Mouse (Mus musculus): ENCODE results near the gene Ttll10. TPM values are rescaled to one million over a fixed set of nuclear protein-coding genes. Genes with fewer than 3 reads are reported as not detected.
A peak's percentile ranks its signal among the peaks of the same experiment; 100 is the strongest.

Ttll10 gene
- polyA plus RNA-seq, 1 experiment from 2014 or later, result not detected

GRCm38 (mm10) chr4:156063861-156064509 is 4.8 kb upstream of the Ttll10 start:
- no peak for ATAC-seq (replicated peaks)

DNA sequence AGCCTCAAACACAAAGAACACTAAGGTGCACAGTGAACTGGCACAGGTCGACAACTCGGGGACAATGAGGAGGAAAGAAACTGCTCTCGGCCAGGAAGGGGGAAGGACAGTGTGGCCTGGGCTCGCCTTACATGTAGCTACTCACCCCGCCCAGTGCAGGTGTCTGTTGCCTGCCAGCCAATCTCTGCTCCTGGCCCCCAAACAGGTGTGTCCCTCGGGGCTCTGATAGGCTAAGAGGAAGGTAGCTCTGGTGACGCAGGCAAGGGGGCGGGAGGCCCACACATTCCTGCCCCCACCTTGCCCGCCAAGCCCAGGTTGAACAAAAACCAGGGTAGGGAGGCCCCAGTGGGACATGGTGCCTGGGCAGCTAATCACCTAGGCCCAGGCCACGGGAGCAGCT is 499 bp upstream of the Ttll10 start:
- 55% methylated on average over 10 of the region's 10 CpGs for WGBS
- Histone ChIP-seq H3K27ac (replicated peaks) (no peak overlapping the region), H3K27me3 (no peaks in the 10 kb centered on the region), H3K36me3 (no peaks in the 10 kb centered on the region), H3K9ac (replicated peaks) (no peak overlapping the region), H3K4me1 (no peaks in the 10 kb centered on the region), H3K4me3 (no peak overlapping the region), H3K9me3 (no peaks in the 10 kb centered on the region), H3K4me2 (replicated peaks) (no peak overlapping the region)
- ATAC-seq (replicated peaks), result no peak

More at GRCm38 (mm10) chr4:156063861-156064509, 4.8 kb upstream of the Ttll10 start:
- WGBS, result 5% methylated on average over 4 of the region's 4 CpGs
- Histone ChIP-seq H3K4me3 (no peak overlapping the region), H3K36me3 (no peaks in the 10 kb centered on the region), H3K9me3 (no peaks in the 10 kb centered on the region), H3K27ac (replicated peaks) (no peak overlapping the region), H3K4me1 (no peaks in the 10 kb centered on the region), H3K27me3 (no peaks in the 10 kb centered on the region), H3K9ac (replicated peaks) (no peak overlapping the region), H3K4me2 (replicated peaks) (no peak overlapping the region)

DNA sequence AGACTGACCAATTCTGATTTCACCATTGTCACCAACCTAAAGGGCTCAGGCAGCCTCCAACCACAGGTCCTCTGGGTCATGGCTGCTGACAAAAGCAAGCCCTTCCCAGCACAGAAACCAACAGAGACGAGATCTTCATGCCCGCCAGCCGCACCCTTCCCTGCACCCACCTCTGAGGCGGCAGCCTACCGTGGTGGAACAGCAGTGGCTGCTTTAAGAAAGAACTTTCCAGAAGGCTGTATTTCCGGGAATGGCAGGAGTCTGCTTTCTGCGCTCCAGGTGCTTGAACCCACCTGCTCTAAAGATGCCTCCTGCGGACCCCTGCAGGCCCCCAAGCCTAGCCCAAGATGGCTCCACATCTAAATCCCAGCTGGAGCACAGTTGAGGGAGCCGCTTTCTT is 388 bp downstream of the Ttll10 start:
- no peaks in the 10 kb centered on the region for H3K9me3 ChIP-seq
- H3K27me3 ChIP-seq, result no peaks in the 10 kb centered on the region
- H3K4me1 ChIP-seq, result no peaks in the 10 kb centered on the region
- H3K36me3 ChIP-seq, result no peaks in the 10 kb centered on the region
- H3K4me2 ChIP-seq (replicated peaks), result no peak overlapping the region
- no peak overlapping the region for H3K4me3 ChIP-seq
- WGBS, result 76% methylated on average over 9 of the region's 9 CpGs
- no peak overlapping the region for H3K27ac ChIP-seq (replicated peaks)
- H3K9ac ChIP-seq (replicated peaks), result no peak overlapping the region
- ATAC-seq (replicated peaks), result no peak

GRCm38 (mm10) chr4:156057702-156058101 is 1.5 kb downstream of the Ttll10 start:
- WGBS, result 75% methylated on average over 10 of the region's 10 CpGs
- Histone ChIP-seq H3K9ac (replicated peaks) (no peak overlapping the region), H3K36me3 (no peaks in the 10 kb centered on the region), H3K27me3 (no peaks in the 10 kb centered on the region), H3K4me2 (replicated peaks) (no peak overlapping the region), H3K27ac (replicated peaks) (no peak overlapping the region), H3K4me3 (no peak overlapping the region), H3K4me1 (no peaks in the 10 kb centered on the region), H3K9me3 (no peaks in the 10 kb centered on the region)
- ATAC-seq (replicated peaks), result no peak

DNA sequence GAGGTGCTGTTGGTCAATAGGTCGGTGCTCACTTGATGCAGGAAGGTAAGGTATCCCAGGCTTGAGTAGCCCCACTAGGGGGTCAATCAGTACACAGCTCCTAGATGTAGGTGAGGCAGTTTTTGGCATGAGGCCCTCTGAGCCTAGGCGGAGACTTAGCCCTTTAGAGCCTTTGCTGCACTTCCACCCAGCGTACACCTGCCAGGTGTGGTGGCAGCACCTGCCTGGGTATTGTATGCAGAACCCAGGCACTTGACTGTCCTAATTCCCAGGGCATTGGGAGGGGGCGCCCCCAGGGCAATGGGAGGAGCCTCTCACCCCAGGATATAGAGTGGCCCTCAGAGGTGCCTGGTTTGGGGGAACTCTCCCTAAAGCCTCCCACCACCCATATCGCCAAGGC is 4.0 kb downstream of the Ttll10 start:
- Histone ChIP-seq H3K36me3 (no peaks in the 10 kb centered on the region), H3K9ac (replicated peaks) (no peak overlapping the region), H3K27ac (replicated peaks) (no peak overlapping the region), H3K4me3 (no peak overlapping the region), H3K4me1 (no peaks in the 10 kb centered on the region), H3K4me2 (replicated peaks) (no peak overlapping the region), H3K9me3 (no peaks in the 10 kb centered on the region), H3K27me3 (no peaks in the 10 kb centered on the region)
- ATAC-seq (replicated peaks), result no peak
- 93% methylated on average over 5 of the region's 5 CpGs for WGBS

GRCm38 (mm10) chr4:156054606-156055005 is 4.6 kb downstream of the Ttll10 start:
- Histone ChIP-seq H3K36me3 (no peaks in the 10 kb centered on the region), H3K9me3 (no peaks in the 10 kb centered on the region), H3K27ac (replicated peaks) (no peak overlapping the region), H3K4me3 (no peak overlapping the region), H3K4me1 (no peaks in the 10 kb centered on the region), H3K9ac (replicated peaks) (no peak overlapping the region), H3K27me3 (no peaks in the 10 kb centered on the region), H3K4me2 (replicated peaks) (no peak overlapping the region)
- WGBS, result 91% methylated on average over 6 of the region's 6 CpGs
- ATAC-seq (replicated peaks), result no peak

- 77% methylated on average over 4 of the region's 4 CpGs for WGBS
- Histone ChIP-seq H3K27ac (replicated peaks) (no peak overlapping the region), H3K9me3 (no peaks in the 10 kb centered on the region)
These were observed 5.1 kb downstream of the Ttll10 start for GRCm38 (mm10) chr4:156054130-156054529.

GRCm38 (mm10) chr4:156053113-156053512 is 6.1 kb downstream of the Ttll10 start:
- Histone ChIP-seq H3K27me3 (no peaks in the 10 kb centered on the region), H3K4me2 (replicated peaks) (no peak overlapping the region), H3K36me3 (no peaks in the 10 kb centered on the region), H3K4me3 (no peak overlapping the region), H3K9me3 (no peaks in the 10 kb centered on the region), H3K27ac (replicated peaks) (no peak overlapping the region), H3K9ac (replicated peaks) (no peak overlapping the region), H3K4me1 (no peaks in the 10 kb centered on the region)
- no peak for ATAC-seq (replicated peaks)
- 88% methylated on average over 4 of the region's 4 CpGs for WGBS

More at GRCm38 (mm10) chr4:156054130-156054529, 5.1 kb downstream of the Ttll10 start:
- Histone ChIP-seq H3K27me3 (no peaks in the 10 kb centered on the region), H3K9ac (replicated peaks) (no peak overlapping the region), H3K4me2 (replicated peaks) (no peak overlapping the region), H3K4me3 (no peak overlapping the region), H3K4me1 (no peaks in the 10 kb centered on the region), H3K36me3 (no peaks in the 10 kb centered on the region)
- ATAC-seq (replicated peaks), result no peak

GRCm38 (mm10) chr4:156050391-156050980 is 8.7 kb downstream of the Ttll10 start:
- H3K9ac ChIP-seq (replicated peaks), result no peak overlapping the region
- WGBS, result 76% methylated on average over 6 of the region's 6 CpGs
- no peaks in the 10 kb centered on the region for H3K4me1 ChIP-seq
- no peaks in the 10 kb centered on the region for H3K9me3 ChIP-seq
- ATAC-seq (replicated peaks), result no peak
- no peak overlapping the region for H3K4me3 ChIP-seq
- H3K4me2 ChIP-seq (replicated peaks), result no peak overlapping the region
- no peaks in the 10 kb centered on the region for H3K36me3 ChIP-seq
- no peaks in the 10 kb centered on the region for H3K27me3 ChIP-seq
- H3K27ac ChIP-seq (replicated peaks), result no peak overlapping the region

DNA sequence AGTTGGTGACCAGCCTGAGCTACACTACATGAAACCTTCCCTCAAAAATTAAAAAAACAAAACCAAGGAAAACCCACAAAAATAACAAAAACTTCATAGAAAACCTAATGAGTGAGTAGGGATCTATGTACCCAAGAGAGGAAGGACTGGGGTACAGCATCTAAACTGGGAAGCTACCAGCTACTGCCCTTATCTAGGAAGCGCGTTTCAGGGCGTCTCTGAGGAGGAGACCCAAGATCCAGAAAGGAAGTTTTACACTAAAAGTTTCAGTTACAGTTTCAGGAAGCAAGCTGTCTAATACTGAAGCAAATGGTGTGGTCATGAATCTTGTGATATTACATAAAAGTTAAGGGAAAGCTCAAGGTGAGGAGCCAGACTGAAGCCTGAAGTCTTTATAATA is 9.4 kb downstream of the Ttll10 start:
- ATAC-seq (replicated peaks), result no peak
- H3K9me3 ChIP-seq, result no peaks in the 10 kb centered on the region
- WGBS, result 87% methylated on average over 3 of the region's 3 CpGs

GRCm38 (mm10) chr4:156044754-156045153 is 14.5 kb downstream of the Ttll10 start:
- Histone ChIP-seq H3K4me2 (replicated peaks) (no peak overlapping the region), H3K9ac (replicated peaks) (no peak overlapping the region)
- 78% methylated on average over 5 of the region's 5 CpGs for WGBS

More for the DNA sequence above, 9.4 kb downstream of the Ttll10 start:
- no peak overlapping the region for H3K9ac ChIP-seq (replicated peaks)
- no peaks in the 10 kb centered on the region for H3K36me3 ChIP-seq
- no peak overlapping the region for H3K4me3 ChIP-seq
- no peak overlapping the region for H3K27ac ChIP-seq (replicated peaks)
- no peak overlapping the region for H3K4me2 ChIP-seq (replicated peaks)
- H3K4me1 ChIP-seq, result no peaks in the 10 kb centered on the region
- no peaks in the 10 kb centered on the region for H3K27me3 ChIP-seq

GRCm38 (mm10) chr4:156034901-156035300 is 24.3 kb downstream of the Ttll10 start:
- Histone ChIP-seq H3K27me3 (peaks cover 21% of the 10 kb centered on the region), H3K4me2 (replicated peaks) (peak overlapping the region; percentile 36), H3K9me3 (no peaks in the 10 kb centered on the region), H3K9ac (replicated peaks) (peak overlapping the region; percentile 29; the same call in 1 of the 2 replicates), H3K4me1 (peaks cover 37% of the 10 kb centered on the region), H3K4me3 (peak overlapping the region; percentile 23), H3K27ac (replicated peaks) (no peak overlapping the region), H3K36me3 (no peaks in the 10 kb centered on the region)
- ATAC-seq (replicated peaks), result no peak
- WGBS, result 3% methylated on average over 25 of the region's 25 CpGs

More at GRCm38 (mm10) chr4:156044754-156045153, 14.5 kb downstream of the Ttll10 start:
- no peak overlapping the region for H3K27ac ChIP-seq (replicated peaks)
- no peak overlapping the region for H3K4me3 ChIP-seq
- no peaks in the 10 kb centered on the region for H3K9me3 ChIP-seq
- no peak for ATAC-seq (replicated peaks)
- no peaks in the 10 kb centered on the region for H3K4me1 ChIP-seq
- H3K36me3 ChIP-seq, result no peaks in the 10 kb centered on the region
- no peaks in the 10 kb centered on the region for H3K27me3 ChIP-seq

Data from forebrain, embryonic 15.5 days (tissue).